8 mouse cellular contexts compared by ENCODE assay signal in genomic region chr8:111939516-111940142, GRCm38 (mm10). TPM values are rescaled to one million over a fixed set of nuclear protein-coding genes. Genes with fewer than 3 reads are reported as not detected.
DNase-seq lines count a peak whose midpoint lies in the region; ATAC-seq and TF ChIP-seq lines count a peak whose summit lies in the region.

No protein-coding gene starts in this region.

- H3K27me3 ChIP-seq in forebrain, embryonic 15.5 days, result no peaks in the 10 kb centered on the region
- H3K27me3 ChIP-seq in hindbrain, embryonic 13.5 days, result no peaks in the 10 kb centered on the region
- no peaks in the 10 kb centered on the region for H3K27me3 ChIP-seq in liver, adult 2 months (ENCODE audit: control insufficient read depth, insufficient read depth, low read length)
- no peaks in the 10 kb centered on the region for H3K27me3 ChIP-seq in midbrain, postnatal 0 days (ENCODE audit: insufficient read depth, low read length)
- no peaks in the 10 kb centered on the region for H3K27me3 ChIP-seq in thymus, adult 2 months (ENCODE audit: control insufficient read depth, insufficient read depth, low read length)

- no peak for TF ChIP-seq CTCF in liver, adult 2 months (IDR thresholded peaks at IDR 0.05; ENCODE audit: low read depth, low read length)
- TF ChIP-seq CTCF in midbrain, postnatal 0 days (IDR thresholded peaks at IDR 0.05), result no peak
- no peak for TF ChIP-seq CTCF in thymus, adult 2 months (IDR thresholded peaks at IDR 0.05; ENCODE audit: borderline replicate concordance, control insufficient read depth, extremely low read depth, insufficient read depth, low read length, poor library complexity)

- H3K79me2 ChIP-seq in liver, adult 2 months (ENCODE audit: control insufficient read depth, insufficient read depth, low read length), result peaks cover 12% of the 10 kb centered on the region

- peak overlapping the region; percentile 95 for H3K4me2 ChIP-seq in forebrain, embryonic 15.5 days (replicated peaks)
- H3K4me2 ChIP-seq in hindbrain, embryonic 13.5 days, result peak overlapping the region; percentile 61
- H3K4me2 ChIP-seq in midbrain, postnatal 0 days (ENCODE audit: low read depth, low read length, poor library complexity, severe bottlenecking), result peak overlapping the region; percentile 97

- peak; percentile 30 for DNase-seq in layer of hippocampus, adult 9-11 months
- no peak for DNase-seq in layer of hippocampus, adult 9-10 months (ENCODE audit: low spot score)
- DNase-seq in c-Kit-positive CD71-positive TER-119-positive erythroid progenitor cells, embryonic 14.5 days (ENCODE audit: low spot score), result peak; percentile 69
- DNase-seq in liver, adult 2 months (ENCODE audit: extremely low read depth, low read depth, low spot score), result peak; percentile 78
- DNase-seq in midbrain, postnatal 0 days (ENCODE audit: low spot score), result peak; percentile 8
- DNase-seq in thymus, adult 2 months, result no peak

- ATAC-seq in forebrain, embryonic 15.5 days (replicated peaks), result peak; percentile 51
- peak; percentile 64 for ATAC-seq in hindbrain, embryonic 13.5 days (ENCODE audit: low FRiP score)
- peak; percentile 51; the same call in 1 of the 2 replicates for ATAC-seq in midbrain, postnatal 0 days (ENCODE audit: low FRiP score)

- H3K9ac ChIP-seq in forebrain, embryonic 15.5 days (replicated peaks), result peak overlapping the region; percentile 53
- H3K9ac ChIP-seq in hindbrain, embryonic 13.5 days, result peak overlapping the region; percentile 56; the same call in 1 of the 2 replicates
- peak overlapping the region; percentile 22; the same call in 1 of the 2 replicates for H3K9ac ChIP-seq in liver, adult 2 months (ENCODE audit: low read depth, low read length)
- H3K9ac ChIP-seq in midbrain, postnatal 0 days (replicated peaks; ENCODE audit: low read length, poor library complexity, severe bottlenecking), result peak overlapping the region; percentile 5; the same call in 1 of the 2 replicates

- no peaks in the 10 kb centered on the region for H3K9me3 ChIP-seq in forebrain, embryonic 15.5 days
- no peaks in the 10 kb centered on the region for H3K9me3 ChIP-seq in hindbrain, embryonic 13.5 days
- H3K9me3 ChIP-seq in midbrain, postnatal 0 days (ENCODE audit: low read length), result no peaks in the 10 kb centered on the region

- TF ChIP-seq POLR2A in liver, adult 2 months (IDR thresholded peaks at IDR 0.05; ENCODE audit: extremely low read depth, insufficient read depth, low read length), result no peak
- no peak for TF ChIP-seq POLR2A in thymus, adult 2 months (IDR thresholded peaks at IDR 0.05; ENCODE audit: control insufficient read depth, extremely low read depth, insufficient read depth, low read length, poor library complexity)

- peak overlapping the region; percentile 72 for H3K4me3 ChIP-seq in forebrain, embryonic 15.5 days
- peak overlapping the region; percentile 99 for H3K4me3 ChIP-seq in hindbrain, embryonic 13.5 days
- peak overlapping the region; percentile 32 for H3K4me3 ChIP-seq in liver, adult 2 months (ENCODE audit: insufficient read depth, low read depth, low read length)
- peak overlapping the region; percentile 91 for H3K4me3 ChIP-seq in midbrain, postnatal 0 days (ENCODE audit: low read depth, low read length)
- H3K4me3 ChIP-seq in thymus, adult 2 months (ENCODE audit: control insufficient read depth, insufficient read depth, low read length), result peak overlapping the region; percentile 95; the same call in 1 of the 2 replicates

- 0 out of 2 replicates have a peak overlapping the region, but pooled peaks have one; percentile 67 for H3K27ac ChIP-seq in forebrain, embryonic 15.5 days (replicated peaks)
- 0 out of 2 replicates have a peak overlapping the region, but pooled peaks have one; percentile 40 for H3K27ac ChIP-seq in hindbrain, embryonic 13.5 days
- H3K27ac ChIP-seq in liver, adult 2 months (replicated peaks; ENCODE audit: insufficient read depth, low read depth, low read length), result peak overlapping the region; percentile 69
- H3K27ac ChIP-seq in midbrain, postnatal 0 days (ENCODE audit: low read depth, low read length), result no peak overlapping the region
- H3K27ac ChIP-seq in thymus, adult 2 months (ENCODE audit: control insufficient read depth, insufficient read depth, low read length), result no peak overlapping the region

- H3K36me3 ChIP-seq in forebrain, embryonic 15.5 days, result peaks cover 21% of the 10 kb centered on the region
- peaks cover 25% of the 10 kb centered on the region for H3K36me3 ChIP-seq in hindbrain, embryonic 13.5 days
- H3K36me3 ChIP-seq in liver, adult 2 months (ENCODE audit: control insufficient read depth, insufficient read depth, low read length), result peaks cover 11% of the 10 kb centered on the region
- H3K36me3 ChIP-seq in midbrain, postnatal 0 days (ENCODE audit: insufficient read depth, low read length), result peaks cover 9% of the 10 kb centered on the region
- peaks cover 7% of the 10 kb centered on the region; the same call in 1 of the 2 replicates for H3K36me3 ChIP-seq in thymus, adult 2 months (ENCODE audit: control insufficient read depth, insufficient read depth, low read length)

- H3K4me1 ChIP-seq in forebrain, embryonic 15.5 days, result peaks cover 19% of the 10 kb centered on the region
- H3K4me1 ChIP-seq in hindbrain, embryonic 13.5 days (replicated peaks), result peaks cover 22% of the 10 kb centered on the region
- H3K4me1 ChIP-seq in liver, adult 2 months (ENCODE audit: control insufficient read depth, insufficient read depth, low read length), result peaks cover 10% of the 10 kb centered on the region
- H3K4me1 ChIP-seq in midbrain, postnatal 0 days (ENCODE audit: insufficient read depth, low read length), result peaks cover 7% of the 10 kb centered on the region
- H3K4me1 ChIP-seq in thymus, adult 2 months (replicated peaks; ENCODE audit: control insufficient read depth, insufficient read depth, low read length), result peaks cover 14% of the 10 kb centered on the region

- 8% methylated on average over 10 of the region's 10 CpGs for whole genome bisulfite sequencing in forebrain, embryonic 15.5 days
- WGBS in hindbrain, embryonic 13.5 days, result 11% methylated on average over 10 of the region's 10 CpGs
- WGBS in liver, adult 2 months, result 5% methylated on average over 10 of the region's 10 CpGs
- WGBS in midbrain, postnatal 0 days, result 7% methylated on average over 10 of the region's 10 CpGs
- 12% methylated on average over 10 of the region's 10 CpGs for WGBS in thymus, adult 2 months

RNA-seq across cellular contexts. Expression of gene Gabarapl2, which starts 0.9 kb away (rescaled TPM):
- 483 and 504 TPM in 2 replicates for polyA plus RNA-seq in forebrain, embryonic 15.5 days (2015; fragmentation: Nextera tagmentation; extraction: Ambion mirVana)
- polyA plus RNA-seq in hindbrain, embryonic 13.5 days (2015; fragmentation: Nextera tagmentation; extraction: Ambion mirVana), result 472 and 492 TPM in 2 replicates
- total RNA-seq in liver, adult 2 months (2014; rRNA removed), result 39.5 and 42.6 TPM in 2 replicates
- polyA plus RNA-seq in liver, adult 2 months (2012; rRNA removed), result 24.1 and 26.8 TPM in 2 replicates
- 117 and 121 TPM in 2 replicates for total RNA-seq in midbrain, postnatal 0 days (2014; rRNA removed)
- polyA plus RNA-seq in midbrain, postnatal 0 days (2015; fragmentation: Nextera tagmentation; extraction: Ambion mirVana), result 459 and 469 TPM in 2 replicates
- 34.1 and 45.3 TPM in 2 replicates for polyA plus RNA-seq in thymus, adult 2 months (2012; rRNA removed)

RNA-seq across cellular contexts. Expression of gene Tmem231, which starts 5.9 kb away (rescaled TPM):
- 14.6 and 16.6 TPM in 2 replicates for polyA plus RNA-seq in forebrain, embryonic 15.5 days (2015; fragmentation: Nextera tagmentation; extraction: Ambion mirVana)
- polyA plus RNA-seq in hindbrain, embryonic 13.5 days (2015; fragmentation: Nextera tagmentation; extraction: Ambion mirVana), result 16.8 and 17.6 TPM in 2 replicates
- total RNA-seq in liver, adult 2 months (2014; rRNA removed), result 0.09 and 0.20 TPM in 2 replicates
- 0.17 and 0.24 TPM in 2 replicates for polyA plus RNA-seq in liver, adult 2 months (2012; rRNA removed)
- total RNA-seq in midbrain, postnatal 0 days (2014; rRNA removed), result 21.3 and 23.7 TPM in 2 replicates
- polyA plus RNA-seq in midbrain, postnatal 0 days (2015; fragmentation: Nextera tagmentation; extraction: Ambion mirVana), result 17.3 and 18.7 TPM in 2 replicates
- 2.4 and 2.8 TPM in 2 replicates for polyA plus RNA-seq in thymus, adult 2 months (2012; rRNA removed)

RNA-seq across cellular contexts. Expression of gene Chst5, which starts 29.4 kb away (rescaled TPM):
- 2.7 and 2.8 TPM in 2 replicates for polyA plus RNA-seq in forebrain, embryonic 15.5 days (2015; fragmentation: Nextera tagmentation; extraction: Ambion mirVana)
- 4.7 and 4.9 TPM in 2 replicates for polyA plus RNA-seq in hindbrain, embryonic 13.5 days (2015; fragmentation: Nextera tagmentation; extraction: Ambion mirVana)
- not detected in 2 replicates for total RNA-seq in liver, adult 2 months (2014; rRNA removed)
- not detected in 2 replicates for polyA plus RNA-seq in liver, adult 2 months (2012; rRNA removed)
- 2.9 and 5.2 TPM in 2 replicates for total RNA-seq in midbrain, postnatal 0 days (2014; rRNA removed)
- 3.4 and 3.6 TPM in 2 replicates for polyA plus RNA-seq in midbrain, postnatal 0 days (2015; fragmentation: Nextera tagmentation; extraction: Ambion mirVana)
- 0.75 and 0.83 TPM in 2 replicates for polyA plus RNA-seq in thymus, adult 2 months (2012; rRNA removed)

RNA-seq across cellular contexts. Expression of gene Adat1, which starts 52.5 kb away (rescaled TPM):
- 9.3 and 9.8 TPM in 2 replicates for polyA plus RNA-seq in forebrain, embryonic 15.5 days (2015; fragmentation: Nextera tagmentation; extraction: Ambion mirVana)
- polyA plus RNA-seq in hindbrain, embryonic 13.5 days (2015; fragmentation: Nextera tagmentation; extraction: Ambion mirVana), result 8.1 and 8.5 TPM in 2 replicates
- total RNA-seq in liver, adult 2 months (2014; rRNA removed), result 2.8 TPM in 2 replicates
- polyA plus RNA-seq in liver, adult 2 months (2012; rRNA removed), result 2.1 and 2.7 TPM in 2 replicates
- 3.4 and 5.2 TPM in 2 replicates for total RNA-seq in midbrain, postnatal 0 days (2014; rRNA removed)
- polyA plus RNA-seq in midbrain, postnatal 0 days (2015; fragmentation: Nextera tagmentation; extraction: Ambion mirVana), result 3.8 and 4.7 TPM in 2 replicates
- polyA plus RNA-seq in thymus, adult 2 months (2012; rRNA removed), result 4.0 and 4.5 TPM in 2 replicates

Comparison
In these comparisons a context has a peak if more than half of its experiments do, and no peak if none do; other contexts are left out.
1. DNase-seq: peak in layer of hippocampus, adult 9-11 months (single experiment), c-Kit-positive CD71-positive TER-119-positive erythroid progenitor cells, embryonic 14.5 days (single experiment), liver, adult 2 months (single experiment) and midbrain, postnatal 0 days (single experiment); none in layer of hippocampus, adult 9-10 months (single experiment) and thymus, adult 2 months (single experiment).
2. H3K27ac ChIP-seq: peak in forebrain, embryonic 15.5 days (single experiment), hindbrain, embryonic 13.5 days (single experiment) and liver, adult 2 months (single experiment); none in midbrain, postnatal 0 days (single experiment) and thymus, adult 2 months (single experiment).
3. H3K4me3 ChIP-seq: peak in every context shown above with its lines; median percentile 99 in hindbrain, embryonic 13.5 days; 95 in thymus, adult 2 months; 91 in midbrain, postnatal 0 days; 72 in forebrain, embryonic 15.5 days; 32 in liver, adult 2 months.
4. H3K9ac ChIP-seq: peak in every context shown above with its lines; median percentile 56 in hindbrain, embryonic 13.5 days; 53 in forebrain, embryonic 15.5 days; 22 in liver, adult 2 months; 5 in midbrain, postnatal 0 days.
5. Peak in every context shown above with its lines, with median percentiles within 50 percentile points of each other: ATAC-seq and H3K4me2 ChIP-seq.